Comparison of ENCODE assay signal across 22 mouse cellular contexts in genomic region chr19:50910674-50911073, GRCm38 (mm10).
DNase-seq lines count a peak whose midpoint lies in the region; ATAC-seq and TF ChIP-seq lines count a peak whose summit lies in the region.
"Had no signal": no experiment of that assay in that cellular context is flagged by ENCODE, and none has a peak within 500 bp of the region (broad histone marks: within the 10 kb centered on the region; RNA-seq: fewer than 3 reads in every experiment).

No protein-coding gene starts in this region.

- no peak overlapping the region for H3K27ac ChIP-seq in layer of hippocampus, adult 2 months
- H3K27ac ChIP-seq in cortical plate, adult 2 months (ENCODE audit: insufficient read depth, low read length), result no peak overlapping the region
- H3K27ac ChIP-seq: forebrain, embryonic 13.5 days; heart, embryonic 10.5 days; limb, embryonic 12.5 days; midbrain, embryonic 13.5 days; neural tube, embryonic 13.5 days had no signal

- peak; percentile 57 for TF ChIP-seq CTCF in layer of hippocampus, adult 2 months (conservative IDR thresholded peaks at IDR 0.05)
- TF ChIP-seq CTCF in cortical plate, adult 2 months (IDR thresholded peaks at IDR 0.05; ENCODE audit: extremely low read depth, insufficient read depth, low read length), result peak; percentile 12; the same call in 1 of the 2 replicates

- peak; percentile 2 for DNase-seq in embryo, embryonic 11 days
- DNase-seq in embryo, embryonic 9.5 days (ENCODE audit: extremely low spot score), result no peak
- DNase-seq in layer of hippocampus, adult 2 months (ENCODE audit: low spot score in 2 of 2), result no peak
- no peak for DNase-seq in layer of hippocampus, adult 18-20 months (ENCODE audit: low spot score in 2 of 2)
- peak; percentile 22 for DNase-seq in ES-CJ7 (ENCODE audit: low read depth, low spot score)
- DNase-seq: adrenal gland, postnatal 10 days; cerebellum, adult 9-11 months; heart, postnatal 4 days; kidney, adult 18-20 months; kidney, postnatal 10 days; lung, adult 2 months; lung, postnatal 14 days; thymus, postnatal 25 days had no signal

- no peak for TF ChIP-seq POLR2A in cortical plate, adult 2 months (IDR thresholded peaks at IDR 0.05; ENCODE audit: extremely low read depth, insufficient read depth, low read length)

- ATAC-seq in granulocyte monocyte progenitor cell, adult 5-6 weeks (replicated peaks; ENCODE audit: poor library complexity, severe bottlenecking), result no peak
- ATAC-seq: CD4-positive, CD25-positive, alpha-beta regulatory T cell, adult 4 months; forebrain, embryonic 13.5 days; midbrain, embryonic 13.5 days had no signal

- H3K4me3 ChIP-seq in layer of hippocampus, adult 2 months, result no peak overlapping the region
- H3K4me3 ChIP-seq in cortical plate, adult 2 months (ENCODE audit: insufficient read depth, low read length), result no peak overlapping the region
- H3K4me3 ChIP-seq: forebrain, embryonic 13.5 days; heart, embryonic 10.5 days; limb, embryonic 12.5 days; midbrain, embryonic 13.5 days; myocyte; neural tube, embryonic 13.5 days had no signal

- H3K4me1 ChIP-seq in cortical plate, adult 2 months (ENCODE audit: control insufficient read depth, insufficient read depth, low read length), result no peaks in the 10 kb centered on the region
- H3K4me1 ChIP-seq: forebrain, embryonic 13.5 days; heart, embryonic 10.5 days; limb, embryonic 12.5 days; midbrain, embryonic 13.5 days; neural tube, embryonic 13.5 days had no signal

Comparison
In these comparisons a context has a peak if more than half of its experiments do, and no peak if none do; other contexts are left out.
1. DNase-seq: peak in embryo, embryonic 11 days (single experiment) and ES-CJ7 (single experiment); none in embryo, embryonic 9.5 days (single experiment), layer of hippocampus, adult 2 months (0 of 2) and layer of hippocampus, adult 18-20 months (0 of 2).